Mouse (Mus musculus) MN1 (cell line): ENCODE results near the gene Atat1.

Experiments used
- DNase-seq: peaks from one replicate; pipeline ENCODE4 v3.0.0-alpha.2; 2016; ENCODE audit warnings: low spot score

The Atat1 gene

DNA sequence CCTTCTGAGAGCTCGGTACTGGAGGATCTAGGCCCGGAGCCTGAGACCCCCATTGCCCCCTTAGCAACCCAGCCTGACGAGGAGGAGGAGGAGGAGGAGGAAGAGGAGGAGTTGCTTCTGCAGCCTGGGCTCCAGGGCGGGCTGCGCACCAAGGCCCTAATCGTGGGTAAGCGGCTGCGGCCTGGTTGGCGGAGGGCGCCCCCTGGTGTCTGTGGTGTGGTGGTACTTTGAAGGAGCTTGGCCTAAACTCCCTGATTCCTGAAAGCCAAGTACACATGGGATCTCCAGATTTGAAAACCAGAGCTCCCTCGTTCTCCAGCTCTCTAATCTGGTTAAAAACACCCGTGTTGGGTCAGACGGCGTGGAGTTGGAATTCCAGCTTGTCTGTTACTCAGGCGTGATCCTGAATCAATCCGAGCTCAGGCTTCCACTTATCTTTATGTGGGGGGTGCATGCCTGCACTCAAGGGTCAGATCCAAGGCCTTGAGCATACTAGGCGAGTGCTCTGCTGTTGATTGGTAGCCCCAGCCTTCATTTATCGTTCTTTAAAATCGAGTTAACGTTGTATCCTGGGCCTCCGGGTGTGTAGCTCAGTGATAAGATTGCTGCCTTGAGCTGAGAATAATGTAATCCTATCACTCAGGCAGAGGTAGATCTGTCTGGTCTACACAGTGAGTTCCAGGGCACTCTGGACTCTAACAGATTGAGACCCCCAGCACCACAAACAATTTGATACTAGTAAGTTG is 35.9 kb downstream of the Atat1 start:
- DNase-seq: peak; percentile 93

DNA sequence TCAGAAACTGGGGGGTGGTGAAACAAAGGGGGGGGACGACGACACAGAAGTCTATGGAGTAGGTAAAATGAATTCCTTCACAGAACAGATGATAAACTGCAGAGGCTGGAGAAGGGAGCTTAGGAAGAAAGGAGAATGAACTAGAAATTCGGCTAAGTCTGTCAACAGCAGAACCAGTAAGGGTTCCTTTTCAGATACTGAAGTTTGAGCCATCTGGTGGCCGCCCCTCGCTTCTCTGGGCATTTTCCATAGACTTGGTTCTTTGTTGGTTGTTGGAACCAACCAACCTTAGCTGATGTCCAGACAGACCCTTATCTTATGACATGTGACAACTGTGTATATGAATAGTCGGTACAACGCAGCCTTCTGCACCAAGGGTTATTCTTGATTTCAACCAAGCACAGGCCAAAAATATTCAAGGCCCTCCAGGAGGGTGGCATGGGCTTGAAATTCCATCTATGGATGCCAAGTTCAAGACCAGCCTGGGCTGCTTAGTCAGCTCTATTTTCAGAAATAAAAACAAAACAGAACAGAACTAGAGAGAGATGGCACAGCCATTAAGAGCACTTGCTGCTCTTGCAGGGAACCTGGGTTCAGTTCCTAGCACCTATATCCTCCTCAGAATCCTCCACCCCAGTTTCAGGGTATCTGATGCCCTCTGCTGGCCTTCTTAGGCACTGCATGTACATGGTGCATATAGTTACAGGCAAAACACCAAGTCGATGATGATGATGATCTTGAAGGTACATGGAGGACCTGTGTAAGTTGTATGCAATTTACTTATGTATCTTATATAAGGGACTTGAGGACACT is 38.8 kb downstream of the Atat1 start:
- no peak for DNase-seq

GRCm38 (mm10) chr17:35870151-35870883 is 39.6 kb downstream of the Atat1 start:
- peak; percentile 68 for DNase-seq

- DNase-seq: peak; percentile 36
Measured at GRCm38 (mm10) chr17:35869346-35870067, 40.4 kb downstream of the Atat1 start.

DNA sequence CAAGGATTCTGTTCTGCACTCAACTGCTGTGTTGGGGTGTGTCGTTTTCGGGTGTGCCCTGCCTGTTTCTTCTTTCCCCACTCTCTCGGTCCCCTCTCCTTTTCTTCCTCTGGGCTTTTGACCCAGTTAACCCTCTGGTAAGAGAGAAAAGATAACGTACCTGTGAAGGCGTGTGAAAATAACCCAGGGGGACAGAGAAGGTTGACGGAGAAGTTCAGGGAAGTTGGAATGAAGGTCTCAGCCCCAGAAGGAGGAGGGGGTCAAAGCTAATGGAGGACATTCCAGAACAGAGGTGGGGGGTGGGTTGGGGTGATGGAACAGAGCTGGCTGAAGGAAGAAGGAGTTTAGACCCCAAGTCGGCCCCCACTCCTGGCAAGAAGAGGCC is 40.9 kb downstream of the Atat1 start:
- no peak for DNase-seq

GRCm38 (mm10) chr17:35868165-35868820 is 41.6 kb downstream of the Atat1 start:
- no peak for DNase-seq

- DNase-seq: peak; percentile 66
Measured at GRCm38 (mm10) chr17:35866911-35867890, 42.7 kb downstream of the Atat1 start.

DNA sequence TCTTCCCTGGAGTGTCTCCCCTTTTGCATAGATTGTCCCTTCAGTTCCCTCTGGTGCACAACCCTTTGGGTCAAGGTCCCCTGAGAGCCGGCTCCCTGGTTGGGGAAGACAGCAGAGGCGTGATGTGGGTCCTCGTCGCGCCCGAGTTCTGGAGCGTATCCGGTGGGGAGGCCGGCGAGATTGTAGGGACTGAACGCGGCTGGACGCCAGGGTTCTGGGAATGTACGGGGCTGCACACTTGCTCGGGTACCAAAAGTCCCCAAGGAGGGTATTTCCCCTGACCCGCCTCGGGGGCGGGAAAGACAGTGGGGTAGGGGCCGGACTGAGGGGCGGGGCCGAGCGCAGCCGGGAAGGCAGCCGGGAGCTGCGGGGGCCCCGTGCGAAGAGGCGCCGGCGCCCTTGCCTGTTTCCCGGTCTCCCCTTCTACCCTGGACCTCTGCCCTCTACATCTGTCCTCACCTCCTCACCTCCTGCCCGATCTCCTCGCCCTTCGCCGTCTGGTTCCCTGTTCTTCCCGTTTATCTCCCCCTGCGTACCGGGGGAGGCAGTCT is 43.5 kb downstream of the Atat1 start:
- DNase-seq: peak; percentile 77

DNA sequence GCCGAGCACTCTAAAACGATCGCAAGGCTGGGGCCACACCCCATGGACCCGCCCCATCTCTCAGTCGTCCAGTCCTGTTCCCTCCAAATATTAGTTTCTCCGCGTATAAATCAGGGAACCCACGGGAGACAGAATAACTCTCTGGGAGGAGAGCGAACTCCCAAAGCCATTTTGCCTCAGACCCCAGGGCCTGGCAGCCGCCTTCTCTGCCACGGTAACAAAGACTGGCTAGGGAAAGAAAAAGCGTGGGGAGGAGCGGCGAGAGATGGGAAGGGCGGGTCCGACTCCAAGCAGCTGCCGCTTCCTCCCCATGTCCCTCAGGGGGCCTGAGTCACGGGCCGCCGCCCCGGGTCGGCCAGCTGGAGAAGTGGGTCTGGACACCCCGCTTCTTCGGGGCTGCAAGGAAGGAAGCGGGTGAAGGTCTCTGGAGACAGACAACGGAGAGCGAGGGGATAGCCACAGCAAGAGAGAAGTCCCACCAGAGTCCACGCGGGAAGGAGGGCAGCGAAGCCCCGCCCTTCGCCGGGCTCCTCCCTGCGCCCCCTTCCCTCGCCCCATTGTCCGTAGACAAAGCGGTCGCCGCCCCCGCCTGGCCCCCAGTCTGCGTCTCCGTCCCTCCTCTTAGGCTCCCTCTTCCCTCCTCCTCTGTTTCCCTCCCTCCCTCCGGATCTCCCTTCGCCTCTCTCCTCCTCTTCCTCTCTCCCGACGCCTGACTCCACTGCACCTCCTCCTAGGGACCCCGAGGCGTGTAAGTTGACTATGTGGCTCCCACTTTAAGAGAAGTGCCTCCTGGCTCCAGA is 44.2 kb downstream of the Atat1 start, which contains the start of gene Ppp1r18:
Ppp1r18 (plus strand) TSS at position 113 of the 800 bp plus-strand sequence.
- peak; percentile 76 for DNase-seq

GRCm38 (mm10) chr17:35864832-35865353 is 45.0 kb downstream of the Atat1 start:
- no peak for DNase-seq

DNA sequence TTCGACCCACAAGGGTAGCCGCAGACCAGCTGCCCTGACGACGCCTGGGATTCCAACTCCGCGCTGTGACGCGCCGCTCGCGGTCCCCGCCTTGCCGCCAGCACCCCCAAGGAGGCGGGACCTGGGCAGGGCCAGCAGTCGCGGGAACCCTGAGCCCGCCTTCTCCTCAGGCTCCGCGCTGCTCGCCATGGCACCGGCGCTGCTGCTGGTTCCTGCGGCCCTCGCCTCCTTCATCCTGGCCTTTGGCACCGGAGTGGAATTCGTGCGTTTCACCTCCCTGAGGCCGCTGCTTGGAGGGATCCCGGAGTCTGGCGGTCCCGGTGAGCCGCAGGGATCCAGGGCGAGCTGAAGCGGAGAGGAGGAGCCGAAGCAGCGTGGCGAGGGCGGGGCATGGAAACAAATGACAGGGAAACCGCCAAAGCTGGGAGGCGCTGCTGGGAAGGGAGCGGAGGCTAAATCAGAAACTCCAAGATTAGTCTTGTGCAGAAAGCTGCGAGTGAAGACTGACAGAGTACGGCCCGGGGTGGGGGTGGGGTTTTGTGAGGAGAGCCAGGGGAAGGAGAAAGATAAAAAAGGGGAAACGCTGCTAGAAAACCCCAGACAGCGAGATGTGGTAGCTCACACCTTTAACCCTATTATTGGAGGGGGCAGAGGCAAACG is 48.5 kb downstream of the Atat1 start, which contains the start of gene Nrm:
Nrm (plus strand) TSS at position 121 of the 660 bp plus-strand sequence.
- peak; percentile 92 for DNase-seq

- DNase-seq: no peak
Measured at GRCm38 (mm10) chr17:35860831-35861197, 49.1 kb downstream of the Atat1 start.

GRCm38 (mm10) chr17:35859835-35860234 is 50.0 kb downstream of the Atat1 start:
- DNase-seq: no peak

- DNase-seq: no peak
Measured at GRCm38 (mm10) chr17:35859371-35859770, 50.5 kb downstream of the Atat1 start.

GRCm38 (mm10) chr17:35850974-35851373 is 58.9 kb downstream of the Atat1 start:
- DNase-seq: no peak

DNA sequence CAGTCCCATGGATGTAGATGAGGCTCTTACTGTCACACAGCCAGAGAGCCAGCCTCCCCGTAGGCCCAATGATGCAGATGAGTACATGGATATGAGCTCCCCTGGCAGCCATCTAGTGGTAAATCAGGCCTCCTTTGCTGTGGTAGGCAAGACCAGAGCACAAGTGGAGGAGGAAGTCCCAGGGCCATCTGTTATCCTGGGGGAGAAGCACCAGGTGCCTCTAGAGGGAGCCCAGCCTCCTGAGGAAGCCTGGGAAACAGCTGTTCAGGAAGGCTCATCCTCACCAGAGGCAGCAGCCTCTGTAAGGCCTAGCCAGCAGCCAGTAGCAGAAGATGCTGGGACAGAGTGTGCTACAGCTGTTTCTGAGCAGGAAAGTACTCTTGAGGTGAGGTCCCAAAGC is 61.8 kb downstream of the Atat1 start:
- peak; percentile 92 for DNase-seq
